Comparison of ENCODE assay signal across 28 mouse cellular contexts in genomic region chr7:80453997-80454396, GRCm38 (mm10). TPM values are rescaled to one million over a fixed set of nuclear protein-coding genes. Genes with fewer than 3 reads are reported as not detected.
DNase-seq lines count a peak whose midpoint lies in the region; ATAC-seq and TF ChIP-seq lines count a peak whose summit lies in the region.
"Had no signal": no experiment of that assay in that cellular context is flagged by ENCODE, and none has a peak within 500 bp of the region (broad histone marks: within the 10 kb centered on the region; RNA-seq: fewer than 3 reads in every experiment).

No protein-coding gene starts in this region.

- no peak for DNase-seq in liver, postnatal 0 days
- peak; percentile 53 for DNase-seq in CH12.LX (ENCODE audit: extremely low read depth)
- peak; percentile 67 for DNase-seq in splenic B cell, adult 2 months (ENCODE audit: low read depth, low spot score)
- no peak for DNase-seq in embryonic facial prominence, embryonic 10.5 days (ENCODE audit: low spot score)
- no peak for DNase-seq in urinary bladder, postnatal 4 days (ENCODE audit: low spot score in 2 of 2)
- no peak for DNase-seq in kidney, postnatal 25 days
- DNase-seq: adrenal gland, postnatal 14 days; cerebellum, adult 11-12 months; cerebellum, adult 8-10 months; cerebellum, postnatal 10 days; cerebellum, postnatal 36 days; embryo, embryonic 11 days; forebrain, postnatal 0 days; gastrocnemius, adult 2 months; gastrocnemius, postnatal 14 days; heart, adult 18-20 months; heart, postnatal 10 days; heart, postnatal 36 days had no signal

- TF ChIP-seq CTCF in liver, postnatal 0 days (IDR thresholded peaks at IDR 0.05; ENCODE audit: low read depth), result no peak
- no peak for TF ChIP-seq CTCF in CH12.LX (conservative IDR thresholded peaks at IDR 0.05 in 1 of 2, IDR thresholded peaks at IDR 0.05 in 1 of 2; ENCODE audit: low read depth in 2 of 2, low read length in 2 of 2)

- no peak for ATAC-seq in liver, postnatal 0 days
- ATAC-seq in liver, embryonic 12.5 days, result no peak
- ATAC-seq: CD4-positive, CD25-positive, alpha-beta regulatory T cell, adult 4 months; forebrain, embryonic 14.5 days; forebrain, postnatal 0 days; hindbrain, embryonic 16.5 days had no signal

- TF ChIP-seq RAD21 in CH12.LX (IDR thresholded peaks at IDR 0.05; ENCODE audit: low read depth, low read length), result no peak

- no peak for TF ChIP-seq EP300 in liver, postnatal 0 days (IDR thresholded peaks at IDR 0.05; ENCODE audit: low read depth)
- peak; percentile 67 for TF ChIP-seq EP300 in CH12.LX (IDR thresholded peaks at IDR 0.05; ENCODE audit: low read length)

- WGBS in liver, postnatal 0 days (ENCODE audit: insufficient replicate concordance), result 69% methylated on average over 5 of the region's 5 CpGs
- WGBS in liver, embryonic 12.5 days (ENCODE audit: insufficient replicate concordance), result 76% methylated on average over 5 of the region's 5 CpGs
- WGBS in macrophage (ENCODE audit: missing documents), result 69% methylated on average over 5 of the region's 5 CpGs
- 91% methylated on average over 5 of the region's 5 CpGs for WGBS in embryonic facial prominence, embryonic 10.5 days

- H3K4me1 ChIP-seq in liver, postnatal 0 days (ENCODE audit: insufficient read depth), result peaks cover 57% of the 10 kb centered on the region
- H3K4me1 ChIP-seq in liver, embryonic 12.5 days, result peaks cover 29% of the 10 kb centered on the region
- peaks cover 37 to 86% of the 10 kb centered on the region in 2 experiments for H3K4me1 ChIP-seq in CH12.LX (ENCODE audit: control insufficient read depth in 1 of 2, insufficient read depth in 2 of 2)
- H3K4me1 ChIP-seq in embryonic facial prominence, embryonic 10.5 days, result no peaks in the 10 kb centered on the region; the same call in 1 of the 2 replicates
- H3K4me1 ChIP-seq: forebrain, embryonic 10.5 days; hindbrain, embryonic 13.5 days had no signal

- H3K27ac ChIP-seq in liver, postnatal 0 days (ENCODE audit: low read depth), result peak overlapping the region; percentile 53; the same call in 1 of the 2 replicates
- H3K27ac ChIP-seq in liver, embryonic 12.5 days, result no peak overlapping the region
- H3K27ac ChIP-seq in CH12.LX (ENCODE audit: insufficient read depth, low read depth), result no peak overlapping the region
- H3K27ac ChIP-seq in macrophage, result peak overlapping the region; percentile 83
- no peak overlapping the region for H3K27ac ChIP-seq in embryonic facial prominence, embryonic 10.5 days (replicated peaks)
- H3K27ac ChIP-seq: forebrain, embryonic 10.5 days; gastrocnemius, adult 2 months; heart, embryonic 15.5 days; hindbrain, embryonic 10.5 days; hindbrain, embryonic 13.5 days had no signal

- no peak overlapping the region for H3K9ac ChIP-seq in liver, postnatal 0 days (replicated peaks)
- no peak overlapping the region for H3K9ac ChIP-seq in liver, embryonic 12.5 days
- no peak overlapping the region for H3K9ac ChIP-seq in CH12.LX (ENCODE audit: insufficient read depth, low read depth)
- H3K9ac ChIP-seq: forebrain, postnatal 0 days; heart, embryonic 12.5 days; heart, embryonic 15.5 days; hindbrain, embryonic 13.5 days had no signal

- no peak overlapping the region for H3K4me3 ChIP-seq in liver, postnatal 0 days (ENCODE audit: low read depth, low read length)
- no peak overlapping the region for H3K4me3 ChIP-seq in liver, embryonic 12.5 days
- H3K4me3 ChIP-seq in CH12.LX (replicated peaks in 1 of 3; ENCODE audit: low read depth in 2 of 3, low read length in 2 of 3, poor library complexity in 1 of 3), result no peak overlapping the region
- no peak overlapping the region for H3K4me3 ChIP-seq in macrophage (ENCODE audit: inconsistent target)
- H3K4me3 ChIP-seq in embryonic facial prominence, embryonic 10.5 days, result no peak overlapping the region
- H3K4me3 ChIP-seq: forebrain, embryonic 10.5 days; gastrocnemius, adult 2 months; heart, embryonic 12.5 days; heart, embryonic 15.5 days; hindbrain, embryonic 10.5 days; hindbrain, embryonic 13.5 days had no signal

- peaks cover 30% of the 10 kb centered on the region for H3K36me3 ChIP-seq in liver, postnatal 0 days (replicated peaks; ENCODE audit: insufficient read depth, low read length)
- peaks cover 73% of the 10 kb centered on the region for H3K36me3 ChIP-seq in liver, embryonic 12.5 days
- peaks cover 11 to 54% of the 10 kb centered on the region in 2 experiments for H3K36me3 ChIP-seq in CH12.LX (replicated peaks in 1 of 2; ENCODE audit: control insufficient read depth in 1 of 2, insufficient read depth in 1 of 2, low read length in 1 of 2)
- H3K36me3 ChIP-seq in macrophage (ENCODE audit: inconsistent target), result no peaks in the 10 kb centered on the region
- no peaks in the 10 kb centered on the region for H3K36me3 ChIP-seq in splenic B cell, adult 2 months (ENCODE audit: control insufficient read depth, insufficient read depth, low read length, poor library complexity, severe bottlenecking)
- peaks cover 79% of the 10 kb centered on the region for H3K36me3 ChIP-seq in embryonic facial prominence, embryonic 10.5 days (replicated peaks)

- H3K9me3 ChIP-seq in liver, postnatal 0 days (ENCODE audit: low read length), result no peaks in the 10 kb centered on the region
- H3K9me3 ChIP-seq in liver, embryonic 12.5 days (replicated peaks), result no peaks in the 10 kb centered on the region
- no peaks in the 10 kb centered on the region for H3K9me3 ChIP-seq in CH12.LX (replicated peaks; ENCODE audit: low read length)
- no peaks in the 10 kb centered on the region for H3K9me3 ChIP-seq in embryonic facial prominence, embryonic 10.5 days
- H3K9me3 ChIP-seq: forebrain, embryonic 10.5 days; heart, embryonic 12.5 days; heart, embryonic 15.5 days; hindbrain, embryonic 10.5 days; hindbrain, embryonic 13.5 days had no signal

- H3K27me3 ChIP-seq in liver, postnatal 0 days (ENCODE audit: insufficient read depth, low read length), result no peaks in the 10 kb centered on the region
- no peaks in the 10 kb centered on the region for H3K27me3 ChIP-seq in liver, embryonic 12.5 days (replicated peaks)
- no peaks in the 10 kb centered on the region for H3K27me3 ChIP-seq in CH12.LX (replicated peaks)
- H3K27me3 ChIP-seq in splenic B cell, adult 2 months (ENCODE audit: control insufficient read depth, insufficient read depth, low read length, poor library complexity, severe bottlenecking), result no peaks in the 10 kb centered on the region
- no peaks in the 10 kb centered on the region for H3K27me3 ChIP-seq in embryonic facial prominence, embryonic 10.5 days (replicated peaks; ENCODE audit: low read depth, poor library complexity, severe bottlenecking)
- H3K27me3 ChIP-seq: heart, embryonic 12.5 days; heart, embryonic 15.5 days; hindbrain, embryonic 13.5 days had no signal

- no peaks in the 10 kb centered on the region for H3K79me2 ChIP-seq in CH12.LX (replicated peaks; ENCODE audit: control insufficient read depth, extremely low read depth, insufficient read depth, poor library complexity, severe bottlenecking)
- no peaks in the 10 kb centered on the region for H3K79me2 ChIP-seq in macrophage (ENCODE audit: inconsistent target)

- TF ChIP-seq POLR2A in CH12.LX (IDR thresholded peaks at IDR 0.05; ENCODE audit: low read depth, low read length), result no peak

- H3K4me2 ChIP-seq in liver, postnatal 0 days (ENCODE audit: low read depth, low read length), result no peak overlapping the region
- no peak overlapping the region for H3K4me2 ChIP-seq in liver, embryonic 12.5 days
- no peak overlapping the region for H3K4me2 ChIP-seq in CH12.LX (ENCODE audit: insufficient read depth, low read depth, poor library complexity, severe bottlenecking)
- H3K4me2 ChIP-seq: heart, embryonic 12.5 days; heart, embryonic 15.5 days; hindbrain, embryonic 13.5 days had no signal

- in situ Hi-C loops in CH12.LX (cut with MboI; ENCODE audit: low pct_ligation_motif_present, low pct_unique_long_range_greater_than_20kb, low sequenced_read_pairs), result no loop called here

- dilution Hi-C loops in CH12.LX (cut with MboI; ENCODE audit: extremely low pct_ligation_motif_present, extremely low pct_unique_long_range_greater_than_20kb, low sequenced_read_pairs), result no loop called here

TF ChIP-seq in CH12.LX, 34 proteins besides CTCF, POLR2A, EP300 and RAD21:
- no peak for TF ChIP-seq POLR2AphosphoS2 (IDR thresholded peaks at IDR 0.05; ENCODE audit: low read depth, low read length)
- no peak for TF ChIP-seq ZC3H11A (IDR thresholded peaks at IDR 0.05; ENCODE audit: low read depth, low read length)
- TF ChIP-seq ETS1 (conservative IDR thresholded peaks at IDR 0.05; ENCODE audit: low read depth, low read length), result peak; percentile 35
- TF ChIP-seq SIN3A (IDR thresholded peaks at IDR 0.05; ENCODE audit: low read length), result no peak
- TF ChIP-seq MAX (IDR thresholded peaks at IDR 0.05; ENCODE audit: low read length), result no peak
- peak; percentile 76 for TF ChIP-seq BHLHE40 (IDR thresholded peaks at IDR 0.05; ENCODE audit: low read depth, low read length)
- no peak for TF ChIP-seq MAFK (IDR thresholded peaks at IDR 0.05; ENCODE audit: insufficient replicate concordance, low read length)
- no peak for TF ChIP-seq ZKSCAN1 (IDR thresholded peaks at IDR 0.05; ENCODE audit: borderline replicate concordance, low read depth, low read length)
- TF ChIP-seq HCFC1 (IDR thresholded peaks at IDR 0.05; ENCODE audit: low read depth, low read length), result no peak
- TF ChIP-seq SMC3 (IDR thresholded peaks at IDR 0.05; ENCODE audit: low read depth, low read length), result peak; percentile 2; the same call in 1 of the 2 replicates
- no peak for TF ChIP-seq GABPA (IDR thresholded peaks at IDR 0.05; ENCODE audit: insufficient replicate concordance, low read depth, low read length)
- no peak for TF ChIP-seq TCF12 (IDR thresholded peaks at IDR 0.05; ENCODE audit: low read depth, low read length)
- no peak for TF ChIP-seq NELFE (IDR thresholded peaks at IDR 0.05; ENCODE audit: low read depth, low read length)
- TF ChIP-seq NRF1 (IDR thresholded peaks at IDR 0.05; ENCODE audit: low read depth, low read length), result no peak
- TF ChIP-seq PAX5 (IDR thresholded peaks at IDR 0.05; ENCODE audit: low read length), result no peak
- TF ChIP-seq IRF4 (IDR thresholded peaks at IDR 0.05; ENCODE audit: low read depth, low read length), result peak; percentile 81

RNA-seq across cellular contexts. Expression of gene Furin, which starts 48.8 kb away (rescaled TPM):
- polyA plus RNA-seq in liver, postnatal 0 days (2015; fragmentation: Nextera tagmentation; extraction: Ambion mirVana), result 17.7 and 18.0 TPM in 2 replicates
- 5.6 and 5.9 TPM in 2 replicates for polyA plus RNA-seq in liver, embryonic 12.5 days (2016; fragmentation: Nextera tagmentation; extraction: Ambion mirVana)
- total RNA-seq in CH12.LX (2012; rRNA removed) (11.1 and 13.5 TPM in 2 replicates), CH12.LX (2014; rRNA removed) (1.1 and 1.5 TPM in 2 replicates)
- polyA plus RNA-seq in CH12.LX (2012; ENCODE audit: insufficient read length, low read depth) (17.0 and 20.9 TPM in 2 replicates), macrophage (2018) (37.1 to 65.0 TPM (median 49.0 TPM) in 3 replicates)
- 100 to 1,000 TPM in 15 of 26 experiments, 10 to 100 TPM in 11; 45.1 to 380 (median 113) TPM for total RNA-seq in macrophage (2018; cell fraction: chromatin; rRNA removed)
- total RNA-seq in macrophage (2018; cell fraction: cytosol; rRNA removed), result 100 to 1,000 TPM in 8 of 26 experiments, 10 to 100 TPM in 18; 48.1 to 244 (median 82.1) TPM
- total RNA-seq in macrophage (2018; cell fraction: nucleus; rRNA removed), result 100 to 1,000 TPM in 22 of 26 experiments, 10 to 100 TPM in 4; 71.1 to 321 (median 139) TPM
- 6.0 and 6.3 TPM in 2 replicates for polyA plus RNA-seq in embryonic facial prominence, embryonic 10.5 days (2016; fragmentation: Nextera tagmentation; extraction: Ambion mirVana)

Comparison
In these comparisons a context has a peak if more than half of its experiments do, and no peak if none do; other contexts are left out.
1. H3K27ac ChIP-seq: peak in liver, postnatal 0 days (single experiment) and macrophage (single experiment); none in liver, embryonic 12.5 days (single experiment), CH12.LX (single experiment) and embryonic facial prominence, embryonic 10.5 days (single experiment).
2. DNase-seq: peak in CH12.LX (single experiment) and splenic B cell, adult 2 months (single experiment); none in liver, postnatal 0 days (single experiment), embryonic facial prominence, embryonic 10.5 days (single experiment), urinary bladder, postnatal 4 days (0 of 2) and kidney, postnatal 25 days (0 of 2).